Mouse (Mus musculus) gastrocnemius, adult 18-20 months (tissue): ENCODE measurements around the gene Bok. TPM values are rescaled to one million over a fixed set of nuclear protein-coding genes. Genes with fewer than 3 reads are reported as not detected.
"Not testable (repeated sequence)": the region's sequence is repeated elsewhere in the genome, so short reads cannot be mapped to it uniquely, and the experiment has no call there.

Experiments
- DNase-seq: peaks from one replicate; pipeline ENCODE4 v3.0.0; 2021; ENCODE audit warnings: low spot score
- long read RNA-seq, 2 experiments: library from polyadenylated mRNA; stranded (forward); transcript quantifications; one replicate each; pipeline ENCODE4 v2.0.0; 2021
- total RNA-seq, 2 experiments: library from RNA; stranded (reverse); gene quantifications; 2 replicates each; pipeline ENCODE4 v1.2.3; 2021

Bok gene
- 1 to 10 TPM in 1 of 2 experiments, under 1 TPM in 1; 0.95 to 1.2 TPM for total RNA-seq
- long read RNA-seq, experiment 1, partial matches to known transcripts: 0 of 2 reads
- long read RNA-seq, experiment 1, other reads (novel, unspliced or antisense): 1 of 2 reads
- long read RNA-seq, experiment 2, partial matches to known transcripts: 0 of 1 reads
- long read RNA-seq, experiment 2, other reads (novel, unspliced or antisense): 0 of 1 reads

- DNase-seq: peak; percentile 74
Observed at GRCm38 (mm10) chr1:93685401-93686244, at the start of gene Bok. Gene Bok (plus strand): TSS chr1:93685660.

DNA sequence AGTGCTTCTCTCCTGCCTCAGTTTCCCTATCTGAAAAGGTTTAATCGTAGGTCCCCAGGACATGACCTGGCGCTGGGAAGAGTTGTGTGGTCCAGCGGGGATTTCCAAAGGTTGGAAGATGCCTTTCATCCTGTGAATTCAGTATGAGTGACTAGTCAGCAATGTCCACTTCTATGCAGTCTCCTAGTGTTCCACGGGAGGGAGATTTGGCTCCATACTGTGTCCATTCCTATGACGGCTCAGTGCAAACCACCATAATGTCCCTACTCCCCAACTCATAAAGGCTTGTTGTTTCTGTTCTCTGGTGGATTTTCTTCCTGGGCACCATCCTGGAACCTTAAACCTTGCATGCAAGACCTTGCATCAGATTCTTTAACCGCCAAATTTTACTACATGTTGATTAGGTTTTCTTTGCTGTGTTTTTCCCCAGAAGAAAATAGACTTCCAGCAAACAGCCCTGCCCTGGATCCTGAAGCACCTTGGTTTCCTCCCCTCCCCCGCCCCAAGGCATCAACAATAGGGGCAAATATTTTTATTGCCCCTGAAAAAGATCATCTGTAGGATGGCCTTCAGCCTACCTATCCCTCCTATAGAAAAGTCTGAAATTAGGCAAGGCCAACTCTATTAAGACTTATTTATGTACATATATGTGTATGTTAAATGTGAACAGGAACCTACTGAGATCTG is 49.1 kb upstream of the Bok start:
- no peak for DNase-seq

- no peak for DNase-seq
Observed at GRCm38 (mm10) chr1:93641978-93642377, 43.5 kb upstream of the Bok start.

- DNase-seq: no peak
Observed at GRCm38 (mm10) chr1:93642692-93643091, 42.8 kb upstream of the Bok start.

DNA sequence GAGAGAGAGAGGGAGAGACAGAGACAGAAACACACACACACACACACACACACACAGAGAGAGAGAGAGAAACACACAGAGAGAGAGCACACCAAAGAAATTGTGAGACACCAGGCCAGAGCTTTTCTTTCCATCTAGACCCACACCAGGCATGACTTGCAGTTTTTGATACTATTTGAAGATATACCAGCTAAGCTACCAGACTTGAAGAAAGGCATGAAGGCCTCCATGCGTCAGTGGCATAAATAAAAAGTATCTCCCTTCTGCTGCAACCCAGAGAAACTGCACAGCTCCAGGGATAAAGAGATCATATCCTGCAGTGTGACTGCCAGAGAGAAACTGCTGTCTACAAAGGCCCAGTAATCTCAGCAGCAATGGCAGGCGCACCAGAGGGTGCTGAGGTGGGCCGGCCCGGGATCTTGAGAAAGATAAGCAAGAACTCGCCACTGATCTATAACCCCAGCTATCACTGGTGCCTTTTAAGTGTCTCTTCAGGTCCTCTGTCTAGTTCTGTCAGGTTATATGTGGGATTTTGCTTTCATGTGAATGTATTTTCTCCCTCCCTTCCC is 35.8 kb upstream of the Bok start:
- no peak for DNase-seq

DNA sequence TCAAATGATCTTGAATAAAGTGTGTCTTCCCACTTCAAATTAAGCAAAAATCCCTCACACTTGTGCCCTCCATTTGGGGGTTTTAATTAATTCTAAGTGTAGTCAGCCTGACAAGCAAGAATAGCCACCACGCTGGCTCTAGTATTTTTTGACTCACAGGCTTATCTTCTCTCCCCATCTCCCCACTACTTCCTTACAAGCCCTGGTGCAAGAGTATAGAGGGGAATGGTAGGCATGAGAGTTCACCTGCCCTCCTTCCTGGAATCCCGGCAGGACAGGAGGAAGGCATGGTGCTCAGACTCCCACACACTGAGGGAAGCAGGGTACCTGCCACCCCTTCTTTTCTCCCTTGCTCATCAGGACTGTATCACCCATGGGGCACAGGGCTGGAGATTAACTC is 31.2 kb upstream of the Bok start:
- no peak for DNase-seq

- DNase-seq: no peak
Observed at GRCm38 (mm10) chr1:93654798-93655197, 30.7 kb upstream of the Bok start.

DNA sequence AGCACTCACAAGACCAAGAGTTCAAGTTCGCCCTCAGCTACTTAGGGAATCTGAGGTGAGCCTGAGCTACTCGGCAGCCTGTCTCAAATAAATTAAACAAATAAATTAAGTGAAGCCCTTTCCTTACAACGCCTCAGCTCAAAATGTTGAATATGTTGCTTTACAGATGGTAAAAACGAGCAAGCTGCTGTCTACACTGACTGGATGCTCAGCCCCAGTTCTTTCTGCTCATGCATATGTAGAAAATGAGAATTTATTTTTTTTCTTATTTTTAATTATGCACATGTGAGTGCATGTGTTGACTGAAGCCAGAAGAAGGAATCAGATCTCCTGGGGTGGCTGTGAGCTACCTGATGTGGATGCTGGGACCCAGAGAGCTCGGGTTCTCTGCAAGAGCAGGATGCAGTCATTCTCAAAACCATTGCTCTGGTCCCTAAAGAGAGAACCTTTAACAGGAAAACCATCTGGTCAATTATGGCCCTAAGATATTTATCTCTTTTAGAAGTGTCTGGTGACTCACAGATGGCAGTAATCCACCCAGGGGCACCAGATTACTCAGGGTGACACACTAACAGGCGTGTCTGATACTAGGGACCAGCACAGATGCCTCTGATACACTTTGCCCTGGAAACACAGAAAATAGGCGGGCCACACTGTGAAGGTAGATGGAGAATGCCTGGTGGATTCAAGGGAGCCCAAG is 29.0 kb upstream of the Bok start:
- DNase-seq: no peak

DNA sequence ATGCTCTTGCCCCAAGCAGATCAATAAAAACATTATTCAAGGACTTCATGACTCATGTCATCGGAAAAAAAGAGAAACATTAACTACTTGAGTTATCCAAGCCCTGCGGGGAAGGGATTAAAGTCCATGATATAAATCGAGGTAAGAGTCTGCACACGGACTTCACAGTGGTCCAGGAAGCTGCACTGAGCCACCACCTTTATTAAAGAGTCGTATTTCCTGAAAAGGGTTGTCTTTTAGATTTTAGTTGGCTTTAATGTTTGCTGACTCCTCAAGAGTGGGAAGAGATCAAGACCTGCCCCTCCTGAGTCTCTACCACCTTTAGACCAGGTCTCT is 28.5 kb upstream of the Bok start:
- no peak for DNase-seq

DNA sequence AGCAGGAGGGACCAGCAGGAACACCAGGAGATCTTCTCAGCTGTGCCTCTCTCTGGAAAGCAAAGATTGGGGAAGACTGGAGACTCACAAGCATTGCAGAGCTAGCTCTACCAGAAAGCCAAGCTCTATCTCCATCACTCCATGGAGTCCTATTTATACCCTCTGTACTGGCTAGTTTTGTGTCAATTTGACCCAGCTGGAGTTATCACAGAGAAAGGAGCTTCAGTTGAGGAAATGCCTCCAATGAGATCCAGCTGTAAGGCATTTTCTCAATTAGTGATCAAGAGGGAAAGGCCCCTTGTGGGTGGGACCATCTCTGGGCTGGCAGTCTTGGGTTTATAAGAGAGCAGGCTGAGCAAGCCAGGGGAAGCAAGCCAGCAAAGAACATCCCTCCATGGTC is 26.9 kb upstream of the Bok start, which contains the start of gene Stk25:
Gene Stk25, minus strand, starts transcription at position 101 of the 400 bp plus-strand sequence.
- not testable (repeated sequence) for DNase-seq

DNA sequence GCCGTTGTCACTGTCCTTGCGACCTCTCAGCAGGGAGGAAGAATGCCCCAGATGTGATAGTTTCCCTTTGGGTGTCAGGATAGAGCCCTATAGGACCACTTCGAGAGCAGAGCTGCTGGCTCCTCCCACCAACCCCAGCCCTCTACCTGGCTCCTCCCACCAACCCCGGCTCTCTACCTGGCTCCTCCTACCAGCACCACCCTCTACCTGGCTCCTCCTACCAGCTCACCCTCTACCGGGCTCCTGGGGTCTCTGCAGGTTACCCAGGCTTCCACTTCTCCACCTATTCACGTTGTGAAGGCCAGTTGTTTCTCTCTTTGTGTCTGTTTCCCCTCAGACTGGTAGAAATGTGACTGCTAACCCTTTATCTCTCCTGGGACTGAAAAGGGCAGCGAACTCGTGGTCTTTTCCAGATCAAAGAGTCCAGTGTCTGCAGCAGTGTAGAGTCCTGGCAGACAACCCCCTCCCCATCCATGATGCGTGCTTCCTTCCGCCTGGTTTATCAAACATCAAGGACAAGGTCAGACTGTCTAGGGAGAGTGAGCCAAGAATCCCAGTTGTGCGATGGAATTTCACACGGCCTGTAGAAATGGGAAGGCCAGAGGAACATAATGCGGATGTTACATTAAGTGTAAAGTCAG is 17.6 kb upstream of the Bok start:
- no peak for DNase-seq

DNA sequence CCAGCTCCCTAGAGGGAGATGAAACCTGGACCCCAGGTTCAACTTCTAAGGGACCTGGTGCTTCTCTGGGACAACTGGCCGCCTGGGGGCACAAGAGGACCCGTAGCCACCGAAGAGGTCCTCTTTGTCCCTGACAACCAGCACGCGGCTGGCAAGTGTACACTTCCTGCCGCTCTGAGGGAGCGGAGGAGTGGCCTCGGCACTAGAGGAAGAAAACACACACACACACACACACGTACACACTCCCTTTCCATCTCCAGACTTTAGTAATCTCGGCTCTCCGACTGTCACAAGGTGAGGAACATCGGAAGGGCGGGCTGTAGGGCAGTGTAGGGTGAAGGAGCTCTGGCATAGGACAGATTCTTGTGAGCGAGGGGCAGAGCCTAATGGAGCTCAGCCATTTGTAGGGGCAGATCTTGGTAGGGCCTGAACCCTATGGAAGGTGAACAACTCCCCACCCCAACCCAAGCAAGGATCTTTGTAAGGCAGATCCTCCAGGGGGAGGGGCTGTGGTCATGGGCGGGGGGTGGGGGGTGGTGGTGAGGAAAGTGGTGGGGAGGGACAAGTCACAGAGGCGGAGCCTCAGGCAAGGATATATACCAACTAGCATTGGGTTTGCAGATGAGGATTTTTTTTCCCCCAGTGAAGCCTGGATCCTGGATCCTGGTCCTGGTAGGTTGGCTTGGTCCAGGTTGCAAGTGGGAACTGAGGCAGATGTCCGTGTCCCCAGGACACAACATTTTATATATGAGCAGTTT is 16.5 kb upstream of the Bok start:
- peak; percentile 72 for DNase-seq

- no peak for DNase-seq
Observed at GRCm38 (mm10) chr1:93669941-93670340, 15.5 kb upstream of the Bok start.

DNA sequence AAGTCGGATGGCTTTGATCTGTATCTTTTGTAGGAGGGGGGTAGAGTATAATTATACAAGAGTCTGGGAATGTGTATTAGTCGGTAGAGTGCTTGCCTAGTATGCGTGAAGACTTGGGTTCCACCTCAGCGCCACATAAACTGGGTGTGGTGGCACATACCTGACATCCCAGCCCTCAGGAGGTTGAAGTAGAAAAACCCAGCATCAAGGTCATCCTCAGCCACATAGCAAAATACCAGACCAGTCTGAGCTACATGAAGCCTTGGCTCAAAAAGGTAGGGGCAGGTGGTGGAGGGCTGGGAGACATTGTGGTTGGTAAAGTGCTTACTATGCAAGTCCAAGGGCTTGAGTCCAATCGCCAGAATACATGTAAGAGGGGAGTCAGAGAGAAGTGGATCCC is 12.8 kb upstream of the Bok start:
- DNase-seq: no peak

DNA sequence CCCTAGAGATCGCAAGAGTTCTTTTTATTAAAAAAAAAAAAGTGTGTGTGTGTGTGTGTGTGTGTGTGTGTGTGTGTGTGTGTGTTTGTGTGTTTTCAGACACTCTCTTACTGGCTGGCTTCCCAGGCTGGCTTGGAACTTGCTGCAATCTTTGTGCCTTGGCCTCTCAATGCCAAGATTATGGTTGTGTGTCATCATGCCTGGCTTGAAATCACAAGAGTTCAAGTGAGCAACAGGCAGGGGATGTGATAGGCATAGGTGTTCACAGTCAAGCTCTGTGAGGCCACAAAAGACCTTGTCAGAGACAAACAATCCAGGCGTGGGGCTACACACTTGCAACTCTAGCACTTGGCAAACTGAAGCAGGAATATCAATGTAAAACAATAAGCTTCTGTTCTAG is 7.1 kb upstream of the Bok start:
- peak; percentile 39 for DNase-seq

DNA sequence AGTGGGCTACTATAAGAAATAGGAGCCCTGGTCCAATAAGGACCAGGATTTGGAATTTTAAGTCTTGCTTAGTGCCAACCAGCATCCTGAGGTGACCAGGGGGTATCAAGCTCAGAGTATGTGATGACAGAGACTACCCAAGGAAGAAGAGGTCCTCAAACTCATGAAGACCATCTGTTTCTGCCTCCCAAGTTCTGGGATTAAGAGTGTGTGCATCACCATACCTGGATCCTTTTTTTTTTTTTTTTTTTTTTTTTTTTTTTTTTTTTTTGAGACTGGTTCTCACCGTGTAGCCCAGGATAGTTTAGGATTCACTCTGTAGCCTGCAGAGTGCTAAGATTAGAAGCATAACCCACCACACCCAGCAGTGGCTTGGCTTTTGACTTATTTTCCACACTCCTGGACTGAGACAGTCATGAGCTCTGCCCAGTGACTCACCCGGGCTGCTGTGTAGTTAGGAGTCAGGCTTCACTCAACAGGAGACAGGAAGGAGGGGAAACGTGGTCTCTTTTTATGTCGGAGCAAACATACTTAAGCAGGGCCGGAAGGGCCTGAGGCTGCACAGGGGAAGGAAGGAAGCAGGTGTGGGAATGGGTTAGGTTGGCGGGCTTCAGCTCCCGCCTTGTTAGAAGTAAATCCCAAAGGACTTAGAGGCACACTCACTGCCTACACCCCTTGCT is 5.4 kb upstream of the Bok start:
- DNase-seq: peak; percentile 38

DNA sequence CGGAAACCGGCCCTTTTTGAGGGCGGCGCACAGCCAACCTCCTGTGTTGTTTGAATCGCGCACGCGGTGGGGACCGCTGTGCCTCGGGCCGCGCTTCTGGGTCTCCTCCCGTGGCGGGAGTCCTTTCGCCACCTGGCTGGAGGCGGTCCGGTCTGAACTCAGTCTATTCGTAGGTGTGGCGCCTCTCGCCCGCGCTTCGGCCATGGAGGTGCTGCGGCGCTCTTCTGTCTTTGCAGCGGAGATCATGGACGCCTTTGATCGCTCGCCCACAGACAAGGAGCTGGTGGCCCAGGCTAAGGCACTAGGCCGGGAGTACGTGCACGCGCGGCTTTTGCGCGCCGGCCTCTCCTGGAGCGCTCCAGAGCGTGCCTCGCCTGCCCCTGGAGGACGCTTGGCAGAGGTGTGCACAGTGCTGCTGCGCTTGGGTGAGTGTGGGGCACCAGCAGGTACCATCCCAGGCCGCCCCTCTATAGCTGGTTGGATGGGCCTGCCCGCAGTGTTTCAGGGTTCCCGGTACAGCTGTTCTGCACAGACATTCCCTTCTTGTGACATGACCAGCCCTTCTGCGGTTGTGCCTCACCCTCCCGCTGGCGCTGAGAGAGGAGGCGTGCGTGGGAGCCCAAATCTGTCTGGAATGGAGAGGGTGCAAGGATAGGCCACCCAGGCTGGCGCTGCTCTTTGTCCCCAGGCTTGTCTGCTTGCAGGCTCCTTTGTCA is 943 bp downstream of the Bok start:
- DNase-seq: peak; percentile 11

- DNase-seq: no peak
Observed at GRCm38 (mm10) chr1:93686961-93687320, 1.5 kb downstream of the Bok start.

- DNase-seq: no peak
Observed at GRCm38 (mm10) chr1:93688154-93688553, 2.7 kb downstream of the Bok start.
